Mouse (Mus musculus): ENCODE results near the gene Myzap.

Gene Myzap

DNA sequence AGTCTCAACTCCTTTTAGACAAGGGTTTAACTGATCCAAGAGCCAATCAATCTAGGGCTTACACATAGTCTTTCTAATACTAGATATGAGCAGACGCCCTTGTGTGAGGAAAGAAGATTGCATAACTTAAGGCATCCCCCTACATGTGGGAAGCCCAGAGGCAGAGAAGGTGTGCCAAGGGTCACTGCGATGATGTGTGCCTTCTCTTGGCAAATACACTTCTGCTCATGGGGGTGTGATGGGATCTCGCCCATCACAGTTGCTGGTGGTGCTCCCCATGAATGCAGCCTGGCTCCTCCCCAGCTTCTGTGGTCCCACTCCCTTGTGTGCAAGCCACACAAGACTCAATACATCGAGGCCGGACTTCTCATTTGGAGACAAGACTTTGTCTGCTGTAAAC is 47.3 kb downstream of the Myzap start:
- in situ Hi-C loops (cut with MseI, MboI) = loop anchor here (5.0 kb wide), 1 partner anchor 67 kb away; no protein-coding TSS in a partner anchor

DNA sequence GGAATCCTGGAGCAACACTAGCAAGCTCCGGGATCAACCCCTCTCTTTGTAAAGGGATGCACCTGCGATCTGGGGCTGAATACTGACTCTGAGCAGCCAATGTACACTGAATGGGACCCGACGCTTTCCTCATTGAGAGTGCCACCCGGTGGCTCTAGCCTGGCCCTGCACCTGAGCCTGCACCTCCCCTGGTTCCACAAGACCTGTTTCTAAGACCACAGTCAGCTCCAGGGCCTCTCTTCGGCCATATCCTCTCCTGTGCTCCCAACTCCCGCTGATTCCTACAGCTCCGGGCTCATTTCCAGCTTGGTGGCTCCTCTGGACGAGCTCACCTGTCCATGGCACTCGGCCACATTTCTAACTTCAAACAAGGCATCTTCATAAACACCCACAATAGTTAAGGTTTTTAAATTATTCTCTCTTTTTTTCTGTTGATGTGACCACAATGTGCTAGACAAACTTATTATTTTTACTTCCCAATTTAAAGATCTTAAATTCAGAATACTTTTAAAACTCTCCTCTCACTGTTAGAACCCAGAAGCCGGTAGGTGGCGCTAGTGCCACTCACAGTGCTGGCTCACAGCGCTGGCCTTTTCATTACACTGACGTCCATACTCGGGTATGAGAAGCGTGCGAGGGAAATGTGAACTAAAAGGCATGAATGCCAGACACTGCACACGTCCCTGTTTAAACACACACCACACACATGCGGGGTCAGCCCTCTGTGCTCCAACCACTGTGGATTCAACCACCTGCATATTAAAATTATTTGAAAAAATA is 48.5 kb downstream of the Myzap start:
- in situ Hi-C loops (cut with MseI, MboI) = loop anchor here (5.0 kb wide), 1 partner anchor 69 kb away; no protein-coding TSS in a partner anchor

- in situ Hi-C loops (cut with MseI, MboI) = loop anchor here (5.0 kb wide), 1 partner anchor 70 kb away; no protein-coding TSS in a partner anchor
These were observed 49.9 kb downstream of the Myzap start for GRCm38 (mm10) chr9:71542292-71542691.

DNA sequence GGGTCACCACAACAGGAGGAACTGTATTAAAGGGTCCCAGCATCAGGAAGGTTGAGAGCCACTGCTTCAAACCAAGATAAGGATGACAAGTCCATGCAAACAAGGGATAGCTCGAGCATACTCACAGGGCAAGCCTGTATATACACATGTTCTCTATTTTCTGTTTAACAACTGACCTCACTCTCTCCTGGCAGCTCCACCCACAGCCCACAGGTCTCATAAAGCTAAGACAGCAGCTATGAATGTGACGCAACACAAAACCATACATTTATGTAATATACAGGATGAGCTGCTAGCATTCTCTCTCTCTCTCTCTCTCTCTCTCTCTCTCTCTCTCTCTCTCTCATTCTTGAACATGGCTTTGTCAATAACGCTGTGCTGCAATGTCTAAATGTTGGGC is 51.4 kb downstream of the Myzap start:
- in situ Hi-C loops (cut with MseI, MboI) = loop anchor here (5.0 kb wide), 1 partner anchor 72 kb away; no protein-coding TSS in a partner anchor

- in situ Hi-C loops (cut with MseI, MboI) = no loop called here
These were observed 56.4 kb downstream of the Myzap start for GRCm38 (mm10) chr9:71535730-71536129.

DNA sequence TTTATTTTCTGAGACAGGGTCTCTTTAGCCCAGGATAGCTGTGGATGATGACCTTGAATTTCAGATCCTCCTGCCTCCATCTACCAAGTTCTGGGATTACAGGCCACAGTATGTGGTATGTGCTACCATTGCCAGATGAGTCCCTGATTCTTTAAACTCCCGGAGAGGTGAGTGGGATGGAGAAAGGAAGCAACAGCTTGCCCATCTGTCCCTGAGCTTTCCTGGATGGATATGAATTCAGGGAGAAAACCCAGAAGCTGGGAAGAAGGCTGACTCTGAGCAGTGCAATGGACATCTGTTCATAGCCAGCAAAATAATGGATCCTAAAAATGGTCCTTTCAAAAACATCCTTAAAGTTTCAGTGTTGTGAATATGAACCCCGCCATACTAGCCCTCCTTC is 57.1 kb downstream of the Myzap start:
- in situ Hi-C loops (cut with MseI, MboI) = no loop called here

DNA sequence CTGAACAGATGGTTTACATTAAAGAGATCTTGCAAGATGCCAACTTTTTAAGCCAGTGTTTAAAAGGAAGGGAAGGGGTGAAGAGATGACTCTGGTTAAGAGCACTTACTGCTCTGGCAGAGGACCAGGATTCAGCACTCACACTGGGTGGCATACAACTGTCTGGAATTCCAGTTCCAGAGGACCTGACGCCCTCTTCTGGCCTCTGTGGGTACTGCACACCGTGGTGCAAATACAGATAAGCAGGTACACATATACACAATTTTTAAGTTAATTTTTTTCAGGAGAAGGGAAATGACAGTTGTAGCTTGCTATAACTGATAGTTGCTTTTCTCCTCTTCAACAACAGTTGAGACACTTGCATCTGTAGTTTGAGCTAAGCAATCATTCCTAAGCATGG is 62.2 kb downstream of the Myzap start:
- in situ Hi-C loops (cut with MseI, MboI) = no loop called here

DNA sequence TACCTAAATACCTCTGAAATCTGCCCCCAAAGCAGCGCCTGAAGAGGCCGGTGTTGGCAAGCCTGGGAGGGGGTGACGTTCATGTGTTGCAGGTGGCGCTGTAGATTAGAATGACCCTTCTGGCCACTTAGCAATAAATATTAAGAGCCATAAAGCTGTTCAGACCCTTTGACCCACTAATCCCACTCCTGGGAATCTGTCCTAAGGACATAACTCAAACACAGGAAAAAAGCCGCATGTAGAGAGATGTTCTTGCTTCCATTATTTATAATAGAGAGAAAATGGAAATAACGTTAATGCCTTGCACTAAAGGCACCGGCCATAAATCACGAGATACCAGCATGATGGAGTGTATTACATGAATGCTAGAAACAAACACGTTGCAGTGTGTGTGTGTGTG is 64.7 kb downstream of the Myzap start:
- in situ Hi-C loops (cut with MseI, MboI) = no loop called here

GRCm38 (mm10) chr9:71523901-71524300 is 68.3 kb downstream of the Myzap start:
- in situ Hi-C loops (cut with MseI, MboI) = no loop called here

DNA sequence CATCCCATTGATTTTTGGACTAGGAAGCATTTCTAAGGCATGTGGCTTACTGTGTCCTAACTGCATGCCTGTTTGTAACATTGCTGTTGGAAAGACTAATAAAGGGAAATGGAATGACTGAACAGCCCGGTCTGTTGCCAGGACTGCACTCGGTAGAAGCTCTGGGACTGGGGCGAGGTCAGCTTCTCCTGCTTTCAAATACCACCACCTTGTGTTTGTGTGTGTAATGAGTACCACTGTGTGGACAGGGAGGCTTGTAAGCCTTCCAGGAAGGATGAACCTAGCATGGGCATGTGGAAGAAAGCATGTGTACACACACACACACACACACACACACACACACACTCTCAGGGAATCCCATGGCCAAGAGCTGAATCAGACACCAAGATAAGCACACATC is 72.3 kb downstream of the Myzap start:
- in situ Hi-C loops (cut with MseI, MboI) = no loop called here

- in situ Hi-C loops (cut with MseI, MboI) = no loop called here
These were observed 74.7 kb downstream of the Myzap start for GRCm38 (mm10) chr9:71517487-71517886.

DNA sequence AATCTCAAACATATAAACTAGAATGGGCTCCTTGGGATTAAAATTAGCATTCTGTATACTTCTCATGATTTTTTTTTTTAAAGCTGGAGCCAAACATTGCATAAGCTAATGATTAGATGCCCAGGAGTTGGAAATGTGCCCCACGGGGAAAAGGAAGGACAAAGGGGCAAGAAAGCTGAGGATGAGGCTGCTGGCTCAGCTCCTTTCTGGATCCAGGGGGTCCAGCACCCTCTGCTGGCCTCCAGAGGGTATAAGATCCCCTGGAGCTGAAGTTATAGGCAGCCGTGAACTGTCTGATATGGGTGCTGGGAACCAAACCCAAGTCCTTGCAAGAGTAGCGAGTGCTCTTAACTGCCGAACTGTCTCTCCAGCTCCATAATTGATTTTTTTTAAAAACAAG is 76.3 kb downstream of the Myzap start:
- in situ Hi-C loops (cut with MseI, MboI) = no loop called here

GRCm38 (mm10) chr9:71513566-71513965 is 78.6 kb downstream of the Myzap start:
- in situ Hi-C loops (cut with MseI, MboI) = no loop called here

- in situ Hi-C loops (cut with MseI, MboI) = no loop called here
These were observed 79.3 kb downstream of the Myzap start for GRCm38 (mm10) chr9:71512899-71513298.

- in situ Hi-C loops (cut with MseI, MboI) = no loop called here
These were observed 93.6 kb downstream of the Myzap start for GRCm38 (mm10) chr9:71498391-71499182.

DNA sequence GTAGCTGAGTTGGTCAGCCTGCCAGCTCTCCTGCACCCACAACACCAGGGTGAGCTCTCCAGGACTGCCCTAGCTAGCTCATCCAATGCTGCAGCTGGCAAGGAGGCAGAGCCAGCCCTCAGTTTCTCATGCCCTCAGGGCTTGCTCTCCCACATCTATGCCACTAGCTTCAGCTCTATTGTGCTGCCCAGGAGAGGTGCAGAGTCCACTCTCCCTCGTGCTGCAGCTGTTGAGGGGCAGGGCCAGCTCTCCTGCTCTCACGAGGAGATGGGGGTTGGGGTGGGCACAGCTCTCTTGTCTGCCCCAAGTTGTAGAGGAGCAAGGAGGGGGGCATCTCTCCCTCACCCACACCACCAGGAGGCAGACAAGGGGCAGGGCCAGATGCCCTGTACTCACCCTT is 95.5 kb downstream of the Myzap start:
- in situ Hi-C loops (cut with MseI, MboI) = no loop called here

GRCm38 (mm10) chr9:71493771-71494170 is 98.4 kb downstream of the Myzap start:
- in situ Hi-C loops (cut with MseI, MboI) = no loop called here

- in situ Hi-C loops (cut with MseI, MboI) = no loop called here
These were observed 99.7 kb downstream of the Myzap start for GRCm38 (mm10) chr9:71492296-71493025.

- in situ Hi-C loops (cut with MseI, MboI) = no loop called here
These were observed 102.1 kb downstream of the Myzap start for GRCm38 (mm10) chr9:71490076-71490475.

- in situ Hi-C loops (cut with MseI, MboI) = no loop called here
These were observed 106.0 kb downstream of the Myzap start for GRCm38 (mm10) chr9:71486127-71486526.

GRCm38 (mm10) chr9:71485475-71486094 is 106.6 kb downstream of the Myzap start, which contains the start of gene Polr2m:
Gene Polr2m (minus strand): TSS chr9:71485935.
- in situ Hi-C loops (cut with MseI, MboI) = no loop called here

All from mouse trophoblast stem cell (cell line).